Mouse (Mus musculus): Measurements from ENCODE around the gene H2-Q10.
"Not testable (repeated sequence)": the region's sequence is repeated elsewhere in the genome, so short reads cannot be mapped to it uniquely, and the experiment has no call there.

GRCm38 (mm10) chr17:35428883-35429282 is 41.0 kb upstream of the H2-Q10 start:
- TF ChIP-seq CTCF (conservative IDR thresholded peaks at IDR 0.05; ENCODE audit: insufficient read depth, insufficient read length, low read depth, low read length); POLR2A (IDR thresholded peaks at IDR 0.05; ENCODE audit: low read depth, low read length): not testable (repeated sequence)

Data from kidney, adult 2 months (tissue).